Mouse (Mus musculus) intestine, postnatal 0 days (tissue): Measurements from ENCODE around the gene Hivep1. TPM values are rescaled to one million over a fixed set of nuclear protein-coding genes. Genes with fewer than 3 reads are reported as not detected.

Experiments
- ATAC-seq: fragments of 200-750 bp; cut with Nextera tagmentation; 2 replicates; pipeline ENCODE4 v1.8.0; 2017; ENCODE audit warnings: mild to moderate bottlenecking, moderate TSS enrichment, moderate library complexity
- H3K27ac ChIP-seq: fragments of 300-500 bp; sonication (generic); 2 replicates; pipeline ENCODE4 v1.5.1; 2014; ENCODE audit warnings: mild to moderate bottlenecking, low read depth, low read length, moderate library complexity
- H3K27me3 ChIP-seq: fragments of 300-500 bp; sonication (generic); replicated peaks from 2 replicates; pipeline ENCODE4 v1.6.1; 2014; ENCODE audit warnings: low read length, mixed read lengths; ENCODE audit not compliant: control insufficient read depth, insufficient read depth
- H3K36me3 ChIP-seq: fragments of 300-500 bp; sonication (generic); 2 replicates; pipeline ENCODE4 v1.6.1; 2014; ENCODE audit warnings: mild to moderate bottlenecking, moderate library complexity; ENCODE audit not compliant: control insufficient read depth, insufficient read depth
- H3K4me1 ChIP-seq: fragments of 300-500 bp; sonication (generic); replicated peaks from 2 replicates; pipeline ENCODE4 v1.6.1; 2014; ENCODE audit warnings: antibody characterized with exemption, low read length, mixed read lengths; ENCODE audit not compliant: control insufficient read depth, insufficient read depth
- H3K4me2 ChIP-seq: fragments of 300-500 bp; sonication (generic); replicated peaks from 2 replicates; pipeline ENCODE4 v1.6.1; 2014; ENCODE audit warnings: low read depth, mild to moderate bottlenecking, moderate library complexity
- H3K4me3 ChIP-seq: fragments of 300-500 bp; sonication (generic); 2 replicates; pipeline ENCODE4 v1.5.1; 2014; ENCODE audit warnings: low read depth, low read length
- H3K9ac ChIP-seq: fragments of 300-500 bp; sonication (generic); 2 replicates; pipeline ENCODE4 v1.6.1; 2014; ENCODE audit warnings: mild to moderate bottlenecking, low read depth, low read length
- H3K9me3 ChIP-seq: fragments of 300-500 bp; sonication (generic); 2 replicates; pipeline ENCODE4 v1.6.1; 2016; ENCODE audit warnings: mixed run types; ENCODE audit not compliant: control insufficient read depth
- CTCF ChIP-seq: sonication (generic); IDR thresholded peaks from 2 replicates; pipeline ENCODE4 v1.5.1; 2016; ENCODE audit warnings: low read depth, mild to moderate bottlenecking, control low read depth, antibody characterized with exemption, moderate library complexity
- WGBS: fragments of 180-500 bp; shearing (Covaris S2); extraction: QIAGEN DNeasy Blood & Tissue Kit; methylation state at CpG from one replicate; pipeline ENCODE4 v1.1.7; 2014; 5-methylcytosine and 5-hydroxymethylcytosine counted together
- polyA plus RNA-seq: library from polyadenylated mRNA; unstranded; fragments of >200 nt; fragmentation: Nextera tagmentation; extraction: Ambion mirVana; gene quantifications from 2 replicates; pipeline ENCODE4 v1.2.1, GENCODE M21; 2015

Gene Hivep1
- 5.9 and 6.9 TPM in 2 replicates for polyA plus RNA-seq

DNA sequence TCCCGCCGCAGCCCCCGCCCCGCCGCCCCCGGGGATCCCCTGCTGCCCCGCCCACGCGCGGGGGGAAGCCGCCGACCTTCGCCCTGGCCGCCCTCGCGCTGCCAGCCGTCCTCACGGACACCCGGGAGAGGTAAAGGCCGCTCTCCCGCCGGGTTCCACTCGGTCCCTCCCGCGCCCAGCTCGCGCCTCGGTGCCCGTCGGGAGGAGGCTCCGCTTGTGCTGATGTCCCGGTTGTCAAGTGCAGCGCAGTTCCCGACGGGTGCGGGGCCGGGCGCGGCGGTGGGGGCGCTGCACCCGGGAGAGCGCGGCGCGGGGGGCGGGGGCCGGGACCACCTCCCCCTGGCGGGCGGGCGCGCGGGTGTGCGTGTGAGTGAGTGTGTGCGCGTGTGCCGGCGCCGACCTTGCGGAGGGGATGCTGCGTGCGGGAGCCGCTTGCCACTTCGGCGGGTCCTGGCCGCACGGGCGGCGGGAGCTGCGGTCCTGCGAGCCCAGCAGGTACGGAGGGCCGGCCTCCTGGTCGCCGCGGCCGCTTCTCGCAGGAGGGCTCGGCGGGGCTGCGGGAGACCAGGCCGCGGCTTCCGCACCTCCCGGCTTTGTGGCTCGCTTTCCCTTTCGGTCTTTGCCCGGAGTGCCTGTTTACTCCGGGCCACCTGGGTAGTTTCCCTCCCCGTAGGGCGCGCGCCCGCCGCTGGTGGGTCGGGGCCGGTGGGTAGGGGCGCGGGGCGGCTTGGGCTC lies at the start of gene Hivep1:
TSS of gene Hivep1 (plus strand) at position 61 of the 735 bp plus-strand sequence.
- no peaks in the 10 kb centered on the region for H3K9me3 ChIP-seq
- peak within 1 kb of the TSS; percentile 84 for H3K4me2 ChIP-seq
- WGBS: under 1% methylated on average over 64 of the region's 100 CpGs
- H3K27ac ChIP-seq: peak within 1 kb of the TSS; percentile 98
- H3K9ac ChIP-seq: peak within 1 kb of the TSS; percentile 88
- peaks cover 9% of the 10 kb centered on the region; the same call in 1 of the 2 replicates for H3K36me3 ChIP-seq
- peak; percentile 56 for ATAC-seq
- no peaks in the 10 kb centered on the region for H3K27me3 ChIP-seq
- TF ChIP-seq CTCF: peak; percentile 41
- peaks cover 4% of the 10 kb centered on the region; the same call in 1 of the 2 replicates for H3K4me1 ChIP-seq
- peak within 1 kb of the TSS; percentile 98 for H3K4me3 ChIP-seq

GRCm38 (mm10) chr13:42015484-42016045 lies 36.3 kb upstream of the Hivep1 start:
- Histone ChIP-seq H3K4me3 (no peak overlapping the region), H3K27ac (no peak overlapping the region), H3K9me3 (no peaks in the 10 kb centered on the region), H3K27me3 (no peaks in the 10 kb centered on the region), H3K4me2 (no peak overlapping the region), H3K4me1 (no peaks in the 10 kb centered on the region), H3K9ac (no peak overlapping the region), H3K36me3 (no peaks in the 10 kb centered on the region)
- WGBS: 78% methylated on average over 10 of the region's 10 CpGs
- TF ChIP-seq CTCF: no peak
- ATAC-seq: no peak

GRCm38 (mm10) chr13:42016218-42016617 lies 35.6 kb upstream of the Hivep1 start:
- WGBS: 90% methylated on average over 5 of the region's 5 CpGs
- H3K4me2 ChIP-seq: no peak overlapping the region
- H3K9ac ChIP-seq: no peak overlapping the region
- H3K27ac ChIP-seq: no peak overlapping the region
- no peak for TF ChIP-seq CTCF
- H3K4me1 ChIP-seq: no peaks in the 10 kb centered on the region
- H3K27me3 ChIP-seq: no peaks in the 10 kb centered on the region
- no peaks in the 10 kb centered on the region for H3K36me3 ChIP-seq
- H3K4me3 ChIP-seq: no peak overlapping the region
- no peak for ATAC-seq
- no peaks in the 10 kb centered on the region for H3K9me3 ChIP-seq

DNA sequence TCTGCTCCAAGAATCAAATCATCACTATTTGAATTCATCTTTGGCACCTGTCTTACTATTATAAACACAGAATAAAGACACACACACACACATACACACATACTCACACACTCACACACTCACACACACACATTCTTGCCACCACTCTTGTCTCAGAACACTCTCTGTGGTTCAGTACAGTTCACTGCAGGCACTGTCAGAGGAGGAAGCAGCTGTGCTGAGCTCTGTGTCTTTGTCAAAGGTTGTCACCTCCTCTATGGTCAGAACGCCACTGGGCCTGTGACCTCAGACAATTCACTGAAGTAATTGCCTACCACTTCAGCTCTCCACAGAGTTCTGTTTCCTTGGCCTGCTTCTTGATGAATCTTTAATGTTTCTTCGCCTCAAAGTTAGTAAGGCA lies 33.5 kb upstream of the Hivep1 start:
- Histone ChIP-seq H3K27me3 (no peaks in the 10 kb centered on the region), H3K27ac (no peak overlapping the region), H3K4me3 (no peak overlapping the region), H3K36me3 (no peaks in the 10 kb centered on the region), H3K4me2 (no peak overlapping the region), H3K4me1 (no peaks in the 10 kb centered on the region), H3K9ac (no peak overlapping the region), H3K9me3 (no peaks in the 10 kb centered on the region)
- TF ChIP-seq CTCF: no peak
- no peak for ATAC-seq
- 75% methylated on average over 2 of the region's 2 CpGs for WGBS

GRCm38 (mm10) chr13:42041203-42041602 lies 10.6 kb upstream of the Hivep1 start:
- H3K4me1 ChIP-seq: no peaks in the 10 kb centered on the region
- no peaks in the 10 kb centered on the region for H3K9me3 ChIP-seq
- TF ChIP-seq CTCF: no peak
- no peak for ATAC-seq
- no peaks in the 10 kb centered on the region for H3K36me3 ChIP-seq
- H3K4me3 ChIP-seq: no peak overlapping the region
- no peak overlapping the region for H3K27ac ChIP-seq
- 17% methylated on average over 2 of the region's 2 CpGs for WGBS
- H3K27me3 ChIP-seq: no peaks in the 10 kb centered on the region
- H3K4me2 ChIP-seq: no peak overlapping the region
- no peak overlapping the region for H3K9ac ChIP-seq

GRCm38 (mm10) chr13:42043431-42043830 lies 8.4 kb upstream of the Hivep1 start:
- ATAC-seq: no peak

More at GRCm38 (mm10) chr13:42043431-42043830, 8.4 kb upstream of the Hivep1 start:
- H3K36me3 ChIP-seq: no peaks in the 10 kb centered on the region
- no peaks in the 10 kb centered on the region for H3K27me3 ChIP-seq
- no peak overlapping the region for H3K4me2 ChIP-seq
- no peaks in the 10 kb centered on the region for H3K4me1 ChIP-seq
- no peak overlapping the region for H3K27ac ChIP-seq
- no peaks in the 10 kb centered on the region for H3K9me3 ChIP-seq
- no peak overlapping the region for H3K9ac ChIP-seq
- no peak overlapping the region for H3K4me3 ChIP-seq
- WGBS: 75% methylated on average over 7 of the region's 7 CpGs
- TF ChIP-seq CTCF: no peak
